Mouse (Mus musculus) kidney, postnatal 36 days (tissue): ENCODE results near the gene Otulin.

Experiments used
- DNase-seq, 2 experiments: peaks; one replicate each; pipeline ENCODE4 v3.0.0; 2021 to 2022; ENCODE audit warnings: mixed read lengths in 2 of 2

The Otulin gene

DNA sequence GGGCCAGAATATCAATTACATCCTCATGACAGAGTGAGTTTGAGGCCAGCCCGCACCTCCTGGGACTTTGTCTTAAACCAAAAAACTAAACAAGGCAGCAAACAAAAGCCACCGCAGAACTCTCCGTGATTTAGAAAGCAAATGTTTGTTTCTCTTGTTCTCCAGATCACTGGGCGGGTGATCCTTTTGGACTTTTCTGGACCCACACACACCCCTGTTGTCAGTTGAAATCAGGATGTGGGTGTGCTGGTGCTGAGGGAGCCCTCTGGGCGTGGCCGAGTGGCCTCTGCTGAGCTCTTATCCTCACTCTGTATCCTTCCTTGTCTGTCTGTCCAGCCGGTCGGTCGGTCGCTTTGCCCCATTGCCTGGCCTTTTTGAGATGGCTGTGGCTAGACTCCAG is 81.4 kb downstream of the Otulin start:
- no peak for DNase-seq

DNA sequence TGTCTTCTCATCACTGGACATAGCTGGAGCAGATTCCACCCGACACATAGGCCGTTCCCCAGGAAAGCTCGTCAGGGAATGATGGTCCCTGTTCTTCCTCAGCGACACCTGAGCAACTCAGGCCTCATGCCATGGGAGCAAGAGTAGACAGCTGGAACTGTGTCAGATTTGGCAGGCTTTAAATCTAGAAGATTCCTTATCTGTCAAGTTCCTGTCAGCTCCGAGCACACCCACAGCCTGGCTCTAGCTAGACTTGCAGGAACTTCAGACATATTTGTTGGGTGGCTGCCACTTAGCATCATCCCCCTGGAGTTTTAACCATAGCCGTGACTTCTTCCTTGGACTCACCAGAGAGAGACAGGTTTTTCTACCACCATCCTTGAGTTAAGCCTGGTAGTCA is 82.4 kb downstream of the Otulin start:
- no peak for DNase-seq

- DNase-seq: no peak
Observed at GRCm38 (mm10) chr15:27545203-27545602, 85.3 kb downstream of the Otulin start.

- no peak for DNase-seq
Observed at GRCm38 (mm10) chr15:27539745-27540144, 90.7 kb downstream of the Otulin start.

DNA sequence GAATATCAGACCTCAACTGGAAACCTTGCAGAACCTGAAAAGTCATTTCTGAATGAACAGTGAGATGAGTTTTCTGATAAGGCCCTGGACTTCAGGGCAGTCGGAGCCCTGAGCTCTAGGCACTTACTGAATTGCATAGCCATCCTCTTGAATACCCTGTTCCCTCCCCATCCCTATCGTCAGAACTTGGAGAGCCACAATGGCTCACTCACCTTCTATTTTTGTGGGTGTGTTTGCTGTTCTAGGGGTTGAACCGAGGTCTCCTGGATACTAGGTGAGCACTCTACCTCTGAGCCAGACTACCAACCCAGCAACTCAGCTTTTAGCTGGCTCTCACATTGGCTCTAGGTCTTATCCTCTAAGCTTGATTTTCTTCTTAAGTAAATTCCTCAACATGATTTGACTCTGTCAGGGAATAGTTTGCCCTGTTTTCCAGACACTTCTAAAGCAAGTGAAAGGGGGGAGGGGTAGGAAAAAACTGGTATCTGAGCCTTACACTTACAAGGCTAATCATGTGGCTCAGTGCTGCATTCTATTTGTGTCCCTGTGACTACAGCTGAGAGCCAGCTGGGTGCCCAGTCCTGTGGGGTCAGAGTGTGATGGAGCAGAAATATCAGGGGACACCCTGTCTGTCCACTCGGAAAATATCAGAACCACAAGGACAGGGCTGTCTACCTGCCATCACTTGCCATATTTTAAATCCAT is 92.8 kb downstream of the Otulin start:
- DNase-seq: no peak

GRCm38 (mm10) chr15:27536771-27537170 is 93.7 kb downstream of the Otulin start:
- no peak for DNase-seq

DNA sequence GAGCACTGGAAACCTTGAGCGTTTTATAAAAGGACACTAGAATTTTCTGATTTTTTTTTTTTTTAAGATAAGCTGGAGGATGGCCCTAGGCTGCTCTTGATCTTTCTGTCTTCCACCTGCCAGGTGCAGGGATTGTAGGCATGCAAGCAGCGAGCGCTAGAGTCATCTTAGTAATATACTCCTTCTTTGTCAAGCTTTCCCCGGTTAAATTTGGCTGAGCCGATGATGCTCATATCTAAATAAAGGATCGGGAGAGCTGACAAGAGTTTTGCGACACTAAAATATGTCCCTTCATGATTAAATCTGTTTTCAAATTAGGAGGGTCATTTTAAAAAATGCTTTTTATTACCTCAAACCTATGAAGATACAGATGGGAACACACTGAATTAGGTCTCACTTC is 94.3 kb downstream of the Otulin start:
- no peak for DNase-seq

GRCm38 (mm10) chr15:27535681-27536080 is 94.8 kb downstream of the Otulin start:
- no peak for DNase-seq

GRCm38 (mm10) chr15:27533036-27533435 is 97.5 kb downstream of the Otulin start:
- DNase-seq: no peak

- no peak for DNase-seq
Observed at GRCm38 (mm10) chr15:27530023-27530422, 100.5 kb downstream of the Otulin start.

GRCm38 (mm10) chr15:27528896-27529295 is 101.6 kb downstream of the Otulin start:
- no peak for DNase-seq

DNA sequence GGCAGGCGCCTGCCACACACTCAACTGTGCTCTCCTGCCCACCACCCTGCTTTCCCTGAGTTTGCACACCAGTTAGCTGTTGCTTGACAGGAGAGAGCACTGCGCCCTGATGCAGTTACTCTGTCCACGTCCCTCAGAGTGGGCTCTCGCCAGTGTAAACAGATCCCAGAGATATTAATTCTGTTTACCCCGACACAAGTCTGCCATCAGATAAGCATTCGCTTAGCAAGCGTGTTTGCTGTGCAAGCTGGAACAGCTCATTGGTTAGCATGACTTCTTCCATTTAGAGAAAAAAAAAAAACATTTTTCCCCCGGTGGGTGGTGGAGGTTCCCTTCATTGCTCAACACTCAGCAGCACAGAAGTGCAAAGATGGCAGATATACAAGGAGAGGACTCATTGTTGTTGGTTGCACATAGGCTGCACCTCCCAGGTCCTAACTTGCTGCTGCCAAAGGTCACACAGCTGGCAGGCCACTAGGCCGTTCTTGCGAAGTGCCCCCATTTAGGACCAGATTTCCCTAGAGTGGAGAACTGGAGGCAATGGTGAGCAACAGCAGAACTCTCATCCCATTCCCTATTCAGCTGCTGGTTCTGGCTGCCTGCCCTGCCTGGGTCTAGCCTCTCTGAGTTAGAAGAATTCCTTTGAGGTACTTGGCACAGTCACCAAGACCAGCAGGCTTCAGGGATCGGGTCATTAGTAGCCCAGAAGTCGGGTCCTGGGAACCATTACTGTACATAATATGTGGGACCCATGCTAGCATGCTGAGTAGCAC is 105.1 kb downstream of the Otulin start:
- peak; percentile 18 to 30 for DNase-seq

GRCm38 (mm10) chr15:27519857-27520256 is 110.6 kb downstream of the Otulin start:
- no peak for DNase-seq

DNA sequence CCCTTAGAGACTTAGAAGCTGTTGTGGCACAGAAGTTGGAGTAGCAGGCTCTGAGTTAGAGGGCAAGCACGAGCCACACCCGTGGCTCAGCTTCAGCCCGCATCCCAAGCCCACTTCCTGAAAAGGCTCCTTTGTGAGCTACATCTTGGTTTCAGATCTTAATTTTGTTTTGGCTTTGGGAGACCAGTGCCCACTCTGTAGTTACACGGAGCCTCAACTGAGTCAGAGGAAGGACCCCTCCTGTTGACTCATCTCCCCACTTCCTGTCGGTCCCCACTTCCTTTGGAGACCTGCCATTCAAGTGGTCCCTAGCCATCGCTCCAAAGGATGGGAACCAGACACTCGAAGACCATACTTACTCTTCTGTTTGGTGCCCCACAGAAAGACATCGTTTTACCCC is 112.5 kb downstream of the Otulin start:
- no peak for DNase-seq

GRCm38 (mm10) chr15:27516927-27517326 is 113.6 kb downstream of the Otulin start:
- no peak for DNase-seq

DNA sequence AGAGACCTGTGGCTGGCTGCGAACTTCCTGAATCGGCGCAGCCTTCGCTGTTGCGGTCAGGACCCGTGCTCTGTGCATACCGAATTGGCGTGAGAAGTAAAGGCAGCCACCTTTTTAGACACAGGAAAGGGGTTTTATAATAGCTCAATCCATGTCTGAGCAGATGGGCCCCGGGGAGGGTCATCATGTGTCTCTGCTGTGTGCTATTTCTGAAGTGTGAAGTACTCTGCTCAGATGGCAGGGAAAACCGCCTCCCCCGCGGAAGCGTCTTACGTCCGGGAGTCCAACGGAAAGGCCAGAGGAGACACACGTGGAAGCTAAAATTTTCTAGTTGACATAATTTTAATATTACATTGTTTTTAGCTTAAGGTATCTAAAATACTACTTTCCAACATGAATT is 121.5 kb downstream of the Otulin start:
- DNase-seq: no peak

- DNase-seq: no peak
Observed at GRCm38 (mm10) chr15:27508169-27508568, 122.3 kb downstream of the Otulin start.

- DNase-seq: peak; percentile 7 to 42
Observed at GRCm38 (mm10) chr15:27506893-27507596, 123.4 kb downstream of the Otulin start.

DNA sequence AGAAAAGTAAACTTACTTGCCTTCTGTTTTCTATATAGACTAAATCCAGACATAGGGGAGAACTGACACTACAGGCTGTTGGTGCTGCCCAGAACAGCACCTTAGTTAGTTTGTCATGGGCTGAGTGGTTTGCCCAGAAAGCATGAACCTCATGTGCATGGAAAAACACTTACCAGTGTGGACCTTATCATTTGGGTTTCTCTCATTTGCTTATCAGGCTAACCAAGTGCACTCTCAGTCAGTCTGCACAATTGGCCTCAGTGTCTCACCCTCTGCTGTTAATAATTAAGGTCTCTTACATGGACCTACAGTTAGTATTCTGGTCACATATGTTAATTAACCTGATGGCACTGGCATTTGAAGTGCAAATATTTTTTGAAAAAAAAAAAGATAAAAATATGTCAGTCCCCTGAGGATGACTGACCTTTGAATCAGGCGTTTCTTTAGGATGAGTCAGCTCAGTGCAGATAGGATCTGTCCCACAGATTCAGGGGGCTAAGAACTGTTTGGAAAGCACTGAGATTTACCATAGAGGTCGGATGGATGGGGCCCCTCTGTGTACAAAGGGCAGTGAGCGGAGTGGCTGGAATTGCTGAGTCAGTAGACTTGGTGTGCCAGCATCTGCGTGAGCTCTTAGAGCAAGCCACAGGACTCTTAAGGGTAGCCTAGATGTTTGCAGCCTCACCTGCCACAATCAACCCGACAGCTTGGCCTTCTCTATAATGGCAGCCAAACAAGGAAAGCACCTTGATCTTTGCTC is 124.2 kb downstream of the Otulin start:
- peak in 1 of 2 experiments; percentile 14 for DNase-seq

GRCm38 (mm10) chr15:27503801-27504730 is 126.4 kb downstream of the Otulin start:
- DNase-seq: no peak

- no peak for DNase-seq
Observed at GRCm38 (mm10) chr15:27503221-27503620, 127.3 kb downstream of the Otulin start.

GRCm38 (mm10) chr15:27502338-27502737 is 128.2 kb downstream of the Otulin start:
- DNase-seq: no peak
